Mouse (Mus musculus) cerebellum, postnatal 10 days (tissue): ENCODE data around the gene Ghrl.
A peak's percentile ranks its signal among the peaks of the same experiment; 100 is the strongest.
"Not testable (repeated sequence)": the region's sequence is repeated elsewhere in the genome, so short reads cannot be mapped to it uniquely, and the experiment has no call there.

ENCODE experiments used
- DNase-seq, 2 experiments: peaks; one replicate each; pipeline ENCODE4 v3.0.0; 2021; ENCODE audit warnings: mixed read lengths in 2 of 2

Ghrl gene

DNA sequence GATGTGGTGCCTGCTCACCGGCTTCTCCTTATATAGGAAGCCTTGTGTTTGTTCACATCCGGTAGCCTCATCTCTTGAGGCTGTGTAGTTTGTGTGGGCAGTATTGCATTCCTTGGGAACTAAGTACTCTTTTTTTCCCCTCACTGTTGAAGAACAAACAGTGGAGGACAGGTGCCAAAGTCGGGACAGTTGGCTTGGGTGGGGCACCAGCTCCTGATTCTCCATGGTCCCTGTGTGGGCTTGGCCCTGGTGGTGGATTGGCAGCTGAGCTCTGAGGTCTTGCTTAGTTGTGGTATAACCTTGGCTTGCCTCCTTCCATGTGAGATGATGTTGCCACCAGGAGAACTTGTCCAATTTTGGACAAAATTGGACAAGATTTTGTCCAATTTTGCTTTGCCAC, at the start of gene Ghrl:
Ghrl (minus strand) TSS at position 3 of the 400 bp plus-strand sequence.
- DNase-seq = no peak

GRCm38 (mm10) chr6:113768804-113769203, 49.1 kb upstream of the Ghrl start:
- no peak for DNase-seq

DNA sequence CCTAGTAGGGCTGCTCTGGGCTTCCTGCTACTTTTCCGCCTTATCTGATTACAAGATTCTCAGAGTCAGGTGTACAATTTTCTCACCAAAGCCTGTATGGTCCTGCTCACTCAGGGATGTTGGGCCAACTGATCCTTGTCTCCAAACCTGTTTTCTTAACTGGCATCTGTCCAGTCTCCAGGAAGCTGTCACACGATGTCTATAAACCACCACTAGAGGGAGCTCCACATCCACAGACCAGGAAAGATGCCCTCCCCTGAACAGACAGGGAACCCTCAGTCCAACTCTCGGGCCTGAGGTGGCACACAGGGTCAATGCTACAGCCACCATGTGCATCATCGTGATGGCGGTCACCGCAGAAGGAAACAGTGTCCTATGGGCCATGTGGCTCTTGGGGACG, 42.0 kb upstream of the Ghrl start:
- peak; percentile 80 to 91 for DNase-seq

DNA sequence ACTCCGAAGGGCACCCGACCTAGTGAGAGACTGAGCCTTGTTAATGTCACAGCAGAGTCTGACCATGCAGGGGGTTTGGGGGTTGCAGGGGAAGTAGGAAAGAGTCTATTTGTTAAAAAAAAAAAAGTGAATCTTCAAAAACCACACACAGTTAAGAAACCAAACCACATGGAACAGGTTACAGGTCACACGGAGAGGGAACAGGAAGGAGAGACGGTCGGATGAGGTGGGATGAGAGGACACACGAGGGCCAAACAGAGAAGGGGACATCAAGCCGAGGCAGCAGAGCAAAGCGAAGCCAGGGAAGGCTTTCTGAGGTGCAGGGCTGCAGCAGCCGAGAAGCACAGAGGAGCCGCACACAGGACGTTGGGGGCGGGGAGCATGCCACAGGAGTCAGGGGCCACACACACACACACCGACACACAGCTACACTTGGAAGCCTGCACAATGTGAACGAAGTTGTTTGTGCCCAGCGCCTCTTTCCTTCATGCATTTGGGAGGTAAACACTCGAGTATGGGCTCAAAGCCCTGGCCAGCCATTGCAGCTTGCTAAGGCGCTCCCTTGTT, 29.5 kb upstream of the Ghrl start:
- no peak for DNase-seq

GRCm38 (mm10) chr6:113748351-113748750, 28.7 kb upstream of the Ghrl start:
- DNase-seq = no peak

DNA sequence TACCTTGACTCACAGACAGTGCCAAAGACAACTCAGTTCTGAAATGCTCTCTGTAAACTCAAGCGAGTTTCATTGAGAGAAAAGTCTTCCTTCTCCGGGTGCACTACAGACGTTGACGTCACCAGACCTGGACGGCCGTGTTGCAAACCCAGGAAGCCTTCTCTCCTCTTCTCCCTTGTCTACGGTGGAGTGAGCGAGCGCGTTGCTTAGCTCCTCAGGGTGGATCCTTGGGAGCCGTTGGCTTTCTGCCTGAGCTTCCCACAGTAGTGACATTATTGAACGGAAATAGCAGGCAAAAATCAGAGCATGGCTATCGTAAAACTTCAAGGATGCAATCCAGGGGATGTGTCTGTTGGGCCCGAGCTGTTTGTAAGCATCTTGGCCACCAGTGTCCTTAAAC, 27.6 kb upstream of the Ghrl start:
- no peak for DNase-seq

DNA sequence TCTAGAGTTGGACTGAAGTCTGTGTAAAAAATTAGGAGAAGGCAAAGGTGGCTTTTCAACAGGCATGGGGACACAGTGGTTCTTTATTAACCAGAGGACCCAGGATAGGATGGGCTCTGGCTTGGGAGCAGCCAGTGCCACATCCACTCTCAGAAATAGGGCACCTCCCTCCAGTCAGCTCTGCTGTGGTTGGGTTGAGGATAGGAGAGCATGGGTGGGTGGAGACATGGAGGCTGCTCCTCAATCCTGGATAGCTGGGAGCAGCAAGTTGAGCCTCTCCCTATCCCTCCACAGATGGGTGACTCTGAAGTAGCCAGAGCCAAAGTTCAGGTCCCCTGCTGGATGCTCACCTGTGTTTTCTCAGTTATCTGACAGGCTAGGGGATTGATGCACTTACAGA, 25.4 kb upstream of the Ghrl start:
- DNase-seq = no peak

GRCm38 (mm10) chr6:113743111-113743510, 23.4 kb upstream of the Ghrl start:
- no peak for DNase-seq

- DNase-seq = no peak
Measured at GRCm38 (mm10) chr6:113742321-113742720, 22.6 kb upstream of the Ghrl start.

DNA sequence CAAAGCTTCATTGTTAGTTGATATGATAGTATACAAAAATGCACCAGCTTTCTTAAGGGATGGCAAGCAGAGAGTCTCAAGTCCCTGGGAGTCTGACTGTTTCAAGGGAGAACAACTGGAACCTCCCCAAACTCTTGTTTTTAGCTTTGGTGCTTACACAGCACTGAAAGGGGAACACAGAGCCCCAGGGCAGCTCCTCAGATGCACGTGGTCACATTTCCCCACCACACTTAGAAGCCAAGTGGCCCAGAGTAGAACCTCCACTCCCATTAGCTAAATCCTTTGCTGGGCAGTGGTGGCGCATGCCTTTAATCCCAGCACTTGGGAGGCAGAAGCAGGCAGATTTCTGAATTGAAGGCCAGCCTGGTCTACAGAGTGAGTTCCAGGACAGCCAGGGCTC, 21.7 kb upstream of the Ghrl start:
- no peak for DNase-seq

DNA sequence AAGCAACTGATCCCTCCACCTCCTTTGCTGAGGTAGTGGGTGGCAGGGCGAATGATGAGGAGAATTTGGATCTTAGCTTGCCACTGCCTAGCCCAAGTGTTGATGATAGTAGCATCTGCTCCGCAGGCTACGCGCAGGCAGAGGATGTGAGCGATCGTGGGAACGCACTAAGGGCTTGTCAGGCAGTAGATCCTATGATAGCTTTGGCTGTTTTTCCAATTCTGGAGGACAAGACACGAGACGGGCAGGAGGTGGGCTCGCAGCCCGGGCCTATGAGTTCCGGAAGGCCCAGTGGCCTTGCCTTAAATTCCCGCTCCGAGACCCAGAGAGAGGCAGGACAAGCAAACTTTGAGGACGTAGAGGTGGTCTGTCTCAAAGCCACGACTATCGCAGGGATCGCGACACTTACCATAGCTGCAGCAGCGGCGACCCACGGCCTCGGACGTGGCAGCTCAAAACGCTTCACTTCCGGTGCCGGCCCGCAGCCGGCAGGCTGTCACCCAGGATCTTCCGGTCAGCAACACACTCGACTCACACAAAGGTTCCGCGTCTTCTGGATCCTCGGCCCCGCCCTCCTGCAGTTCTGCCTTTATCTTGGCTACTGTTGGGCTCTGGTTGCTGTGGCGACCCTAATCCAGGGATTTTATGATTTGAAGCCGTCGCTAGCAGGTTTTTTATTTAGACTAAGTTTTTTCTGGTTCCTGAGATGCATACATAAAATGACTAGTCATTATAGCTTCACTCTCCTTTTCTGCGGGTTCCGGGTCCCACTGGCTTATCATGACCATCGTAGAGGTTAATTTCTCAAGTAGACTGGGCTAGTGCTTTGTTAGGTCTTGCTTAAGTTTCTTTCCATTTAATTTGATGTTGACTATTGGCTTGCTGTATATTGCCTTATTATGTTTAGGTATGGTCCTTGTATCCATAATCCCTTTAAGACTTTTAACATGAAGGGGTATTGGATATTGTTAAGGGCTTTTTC, 20.8 kb upstream of the Ghrl start, which contains the start of gene Sec13:
Sec13 (minus strand) TSS at position 508 of the 982 bp plus-strand sequence.
- DNase-seq = peak; percentile 91 to 93

DNA sequence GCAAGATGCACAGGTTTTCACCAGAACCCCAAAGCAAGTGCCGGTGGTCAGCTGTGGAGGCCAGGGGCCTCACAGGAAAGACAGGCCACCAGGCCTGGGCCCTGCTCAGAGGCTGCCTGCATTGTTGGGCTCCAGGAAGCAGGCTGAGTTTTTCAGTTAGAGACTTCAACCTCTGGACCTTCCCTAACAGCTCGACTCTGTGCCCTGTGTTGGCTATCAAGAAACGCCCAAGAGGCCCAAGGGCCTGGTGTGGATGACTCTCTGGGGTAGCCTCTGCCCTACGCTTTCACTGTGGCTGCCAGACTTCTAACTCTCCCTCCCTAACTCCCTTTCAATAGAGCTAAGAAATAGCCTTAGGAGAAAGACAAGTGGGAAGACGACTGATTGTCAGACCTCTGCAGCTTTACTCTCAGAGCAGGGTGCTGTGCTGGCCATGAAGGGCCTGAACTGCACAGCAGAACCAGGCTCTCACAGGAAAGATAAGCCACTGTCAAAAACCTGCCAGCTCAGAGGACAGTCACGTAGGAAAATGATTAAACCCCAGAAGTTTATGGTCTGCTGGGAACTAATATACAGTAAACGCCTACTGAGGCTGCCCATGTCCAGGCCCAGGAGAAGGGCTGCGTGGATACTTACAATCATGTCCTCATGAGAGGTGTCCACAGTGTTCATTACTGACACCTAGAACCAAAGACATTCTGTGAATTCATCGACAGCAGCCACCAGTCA, 17.8 kb upstream of the Ghrl start:
- DNase-seq = no peak

GRCm38 (mm10) chr6:113731296-113731695, 11.6 kb upstream of the Ghrl start:
- no peak for DNase-seq

DNA sequence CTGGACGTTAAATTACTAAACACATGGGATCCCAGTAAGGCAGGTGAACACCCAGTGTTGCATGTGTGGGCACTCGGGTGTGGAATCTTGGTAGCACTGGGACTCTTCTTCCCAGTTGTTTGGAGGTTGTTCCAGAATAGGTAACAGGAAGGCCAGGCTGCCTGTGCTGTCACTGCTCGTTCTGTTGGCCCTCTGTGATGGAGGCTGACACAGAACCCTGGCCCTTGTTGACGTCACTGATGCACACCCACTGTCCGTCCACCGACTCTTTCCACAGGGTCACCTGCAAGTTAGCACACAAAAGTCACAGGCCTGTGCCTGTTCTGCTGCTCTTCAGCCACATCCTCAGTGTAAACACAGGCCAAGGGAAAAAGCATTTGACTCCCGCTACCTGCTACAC, 8.5 kb upstream of the Ghrl start:
- DNase-seq = no peak

DNA sequence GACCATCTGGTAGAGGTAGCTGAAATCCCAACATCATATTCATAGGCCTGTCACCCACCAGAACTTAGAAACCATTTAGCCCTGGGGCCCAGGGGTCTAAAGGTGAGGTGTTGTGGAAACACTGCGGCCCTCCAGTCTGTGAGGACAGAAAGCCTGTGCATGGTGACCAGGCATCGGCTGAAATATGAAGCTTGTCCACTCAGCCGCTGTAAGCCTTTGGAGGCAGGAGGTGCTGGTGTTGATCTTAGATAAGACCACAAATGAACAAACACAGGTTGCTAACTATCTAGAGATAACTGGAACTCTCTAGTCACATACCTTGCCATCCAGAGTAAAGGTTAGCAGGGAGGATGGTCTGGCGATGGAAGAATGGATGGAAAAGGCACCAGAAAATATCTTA, 1.4 kb upstream of the Ghrl start:
- no peak for DNase-seq

DNA sequence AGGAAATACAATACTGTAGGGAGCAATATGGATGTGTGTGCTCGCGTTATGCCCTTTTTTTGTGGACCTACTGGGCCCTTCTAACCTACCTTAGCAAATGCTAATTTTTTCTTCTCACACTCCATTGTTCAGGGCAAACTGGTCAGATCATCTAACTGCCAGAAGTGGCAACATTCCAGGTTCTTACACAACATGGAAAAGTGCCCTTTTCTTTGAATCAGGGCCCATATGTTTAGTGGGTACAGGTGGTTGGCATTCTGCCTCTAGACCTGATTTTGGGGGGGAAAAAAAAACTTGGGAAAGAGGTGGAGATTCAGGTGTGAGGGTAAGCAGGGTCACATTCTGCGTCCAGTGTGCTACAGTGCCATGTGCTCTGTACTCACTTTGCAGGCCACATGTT, 2.1 kb downstream of the Ghrl start:
- no peak for DNase-seq

GRCm38 (mm10) chr6:113714797-113715196, 4.9 kb downstream of the Ghrl start:
- no peak for DNase-seq

- no peak for DNase-seq
Measured at GRCm38 (mm10) chr6:113714276-113714675, 5.4 kb downstream of the Ghrl start.

GRCm38 (mm10) chr6:113713389-113713788, 6.3 kb downstream of the Ghrl start:
- DNase-seq = not testable (repeated sequence)

DNA sequence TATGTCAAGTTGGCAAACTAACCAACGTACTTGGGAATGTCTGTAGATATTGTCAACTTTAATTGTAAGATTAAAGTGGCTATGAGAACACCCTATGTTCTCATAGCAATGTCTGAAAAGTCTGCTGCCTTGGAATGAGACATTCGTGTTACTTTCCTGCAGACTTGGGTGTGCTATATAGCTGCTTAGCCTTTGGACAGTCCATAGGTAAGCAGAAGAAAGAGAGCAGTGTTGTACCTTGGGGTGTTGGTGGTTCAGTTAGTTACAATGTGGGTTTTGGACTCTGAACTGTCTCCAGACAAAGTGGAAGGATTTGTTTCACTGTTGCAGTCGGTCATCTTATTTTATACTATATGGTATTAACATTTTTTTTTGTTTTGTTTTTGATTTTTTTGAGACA, 7.0 kb downstream of the Ghrl start:
- no peak for DNase-seq

GRCm38 (mm10) chr6:113697222-113698205, 22.2 kb downstream of the Ghrl start:
- peak; percentile 52 to 62 for DNase-seq

DNA sequence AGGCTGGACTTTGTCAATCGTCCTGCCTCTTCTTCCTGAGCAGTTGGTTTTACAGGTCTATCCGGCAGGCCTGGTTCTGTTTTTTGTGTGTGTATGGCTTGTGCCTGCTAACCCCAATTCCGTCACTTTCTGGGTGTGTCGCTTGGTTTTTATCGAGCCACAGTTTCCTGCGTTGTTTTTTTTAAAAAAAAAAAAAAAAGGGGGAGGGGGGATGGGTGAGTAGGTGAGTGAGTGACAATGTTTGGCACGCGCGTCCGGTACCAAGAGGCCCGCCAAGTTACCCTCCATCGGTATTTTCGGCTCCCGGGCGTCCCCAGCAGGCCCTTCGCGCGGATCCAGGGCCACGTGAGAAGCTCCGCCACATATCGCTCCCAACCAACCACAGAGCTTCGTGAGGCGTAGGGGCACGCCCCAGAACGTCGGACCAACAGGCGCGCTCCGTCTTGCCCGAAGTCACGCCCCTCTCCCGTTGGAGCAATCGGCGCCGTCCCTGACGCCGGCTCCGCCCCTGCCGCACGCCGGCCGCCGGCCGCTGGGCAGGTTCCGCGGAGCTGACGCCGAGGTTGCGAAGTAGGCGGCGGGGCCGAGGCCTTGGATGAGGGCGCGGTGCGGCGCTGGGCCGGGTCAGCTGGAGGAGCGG, 23.0 kb downstream of the Ghrl start, which contains the start of gene Tatdn2:
Tatdn2 (plus strand) TSS at position 469 of the 640 bp plus-strand sequence.
- DNase-seq = peak; percentile 95 to 97
